Mouse (Mus musculus) right cerebral cortex, adult 2 months (tissue): Measurements from ENCODE around the gene Hnrnpul2.
"Not testable (repeated sequence)": the region's sequence is repeated elsewhere in the genome, so short reads cannot be mapped to it uniquely, and the experiment has no call there.

Experiments
- DNase-seq, 2 experiments: peaks; one replicate each; pipeline ENCODE4 v3.0.0; 2021 to 2022; ENCODE audit warnings: low spot score in 2 of 2

The Hnrnpul2 gene

GRCm38 (mm10) chr19:8818301-8818798 lies 1.5 kb upstream of the Hnrnpul2 start:
- DNase-seq = no peak

DNA sequence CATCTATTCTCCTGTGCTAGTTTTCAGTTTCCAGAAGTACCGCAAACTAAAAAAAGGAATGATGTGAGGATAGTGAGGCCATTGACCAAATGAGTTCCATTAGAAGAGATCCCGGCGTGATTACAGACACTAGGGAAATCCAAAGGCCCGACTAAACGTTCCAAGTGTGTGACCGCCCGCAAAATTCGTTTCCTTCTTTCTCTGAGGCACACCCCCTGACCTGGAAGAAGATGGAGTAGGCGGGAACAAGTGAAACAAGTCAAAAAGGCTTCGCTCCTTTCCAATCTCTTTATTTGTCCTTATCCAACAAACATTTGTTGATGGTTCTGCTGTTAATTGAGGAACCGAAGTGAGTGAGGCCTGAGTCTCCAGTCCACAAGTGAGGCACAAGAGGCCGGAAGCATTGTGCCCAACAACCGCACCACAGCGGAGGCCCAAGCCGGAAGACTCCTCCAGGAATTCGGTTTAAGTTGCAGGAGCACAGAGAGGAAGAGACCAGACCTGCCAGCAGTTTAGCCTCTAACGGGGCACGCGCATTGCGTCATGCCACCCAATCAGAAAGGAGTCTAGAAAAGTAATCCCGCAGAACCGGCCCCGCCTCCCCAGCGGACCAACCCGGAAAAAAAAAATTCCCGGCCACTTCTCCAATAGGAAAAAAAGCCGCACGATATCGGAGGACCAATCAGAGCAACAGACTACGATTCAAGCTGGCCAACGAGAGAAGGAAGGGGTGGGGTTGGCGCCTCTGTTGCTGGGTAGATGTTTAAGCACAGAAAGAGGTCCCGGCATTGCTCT lies 812 bp upstream of the Hnrnpul2 start, which contains the start of gene Ttc9c:
Gene Ttc9c, minus strand, starts transcription at position 533 of the 795 bp plus-strand sequence.
- DNase-seq = peak; percentile 97 to 98

DNA sequence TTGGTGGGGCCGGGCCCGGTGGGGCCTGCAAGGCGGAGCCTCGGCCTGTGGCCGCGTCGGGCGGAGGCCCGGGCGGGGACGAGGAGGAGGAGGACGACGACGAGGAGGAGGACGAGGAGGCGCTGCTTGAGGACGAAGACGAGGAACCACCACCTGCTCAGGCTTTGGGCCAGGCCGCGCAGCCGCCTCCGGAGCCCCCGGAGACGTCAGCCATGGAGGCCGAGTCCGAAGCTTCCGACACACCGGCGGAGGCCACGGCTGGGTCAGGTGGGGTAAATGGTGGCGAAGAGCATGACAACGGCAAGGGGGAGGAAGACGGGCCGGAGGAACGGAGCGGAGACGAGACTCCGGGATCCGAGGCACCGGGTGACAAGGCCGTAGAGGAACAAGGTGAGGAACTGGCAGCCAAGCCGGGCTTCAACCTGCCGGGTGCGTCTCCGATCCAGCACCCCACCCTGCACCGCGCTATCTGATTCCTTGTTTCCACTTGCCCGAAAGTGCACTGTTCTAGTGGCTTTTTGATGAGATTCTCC lies 680 bp downstream of the Hnrnpul2 start:
- DNase-seq = no peak

GRCm38 (mm10) chr19:8821146-8821545 lies 1.3 kb downstream of the Hnrnpul2 start:
- no peak for DNase-seq

GRCm38 (mm10) chr19:8822696-8823095 lies 2.9 kb downstream of the Hnrnpul2 start:
- no peak for DNase-seq

- DNase-seq = no peak
Measured at GRCm38 (mm10) chr19:8829660-8830059, 9.8 kb downstream of the Hnrnpul2 start, which contains the start of gene AC129217.1. TSS of gene AC129217.1 (plus strand) at chr19:8829773.

GRCm38 (mm10) chr19:8830664-8831063 lies 10.9 kb downstream of the Hnrnpul2 start:
- no peak for DNase-seq

DNA sequence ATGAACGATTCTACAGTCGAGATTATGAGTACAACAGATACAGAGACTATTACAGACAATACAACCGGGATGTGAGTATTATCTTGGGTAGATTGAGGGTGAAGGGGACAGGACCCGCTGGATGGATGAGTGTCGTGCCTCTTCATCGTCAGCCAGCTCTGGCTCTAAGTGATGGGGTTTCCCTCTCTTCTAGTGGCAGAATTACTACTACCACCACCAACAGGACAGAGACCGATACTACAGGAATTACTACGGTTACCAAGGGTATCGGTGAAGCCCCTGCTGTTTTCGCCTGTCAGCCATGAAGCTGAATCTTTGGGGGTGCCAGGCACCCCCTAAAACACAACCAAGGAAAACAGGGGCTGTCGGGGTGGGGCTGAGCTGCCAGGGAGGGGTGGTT lies 11.5 kb downstream of the Hnrnpul2 start:
- DNase-seq = no peak

GRCm38 (mm10) chr19:8832971-8833370 lies 13.2 kb downstream of the Hnrnpul2 start:
- no peak for DNase-seq

- DNase-seq = not testable (repeated sequence)
Measured at GRCm38 (mm10) chr19:8836327-8836726, 16.5 kb downstream of the Hnrnpul2 start.

GRCm38 (mm10) chr19:8837251-8837791 lies 17.5 kb downstream of the Hnrnpul2 start, which contains the start of gene Bscl2:
TSS of gene Bscl2 (plus strand) at chr19:8837467.
- DNase-seq = peak; percentile 85 to 92

- DNase-seq = peak in 1 of 2 experiments; percentile 43
Measured at GRCm38 (mm10) chr19:8838041-8838730, 18.4 kb downstream of the Hnrnpul2 start.

DNA sequence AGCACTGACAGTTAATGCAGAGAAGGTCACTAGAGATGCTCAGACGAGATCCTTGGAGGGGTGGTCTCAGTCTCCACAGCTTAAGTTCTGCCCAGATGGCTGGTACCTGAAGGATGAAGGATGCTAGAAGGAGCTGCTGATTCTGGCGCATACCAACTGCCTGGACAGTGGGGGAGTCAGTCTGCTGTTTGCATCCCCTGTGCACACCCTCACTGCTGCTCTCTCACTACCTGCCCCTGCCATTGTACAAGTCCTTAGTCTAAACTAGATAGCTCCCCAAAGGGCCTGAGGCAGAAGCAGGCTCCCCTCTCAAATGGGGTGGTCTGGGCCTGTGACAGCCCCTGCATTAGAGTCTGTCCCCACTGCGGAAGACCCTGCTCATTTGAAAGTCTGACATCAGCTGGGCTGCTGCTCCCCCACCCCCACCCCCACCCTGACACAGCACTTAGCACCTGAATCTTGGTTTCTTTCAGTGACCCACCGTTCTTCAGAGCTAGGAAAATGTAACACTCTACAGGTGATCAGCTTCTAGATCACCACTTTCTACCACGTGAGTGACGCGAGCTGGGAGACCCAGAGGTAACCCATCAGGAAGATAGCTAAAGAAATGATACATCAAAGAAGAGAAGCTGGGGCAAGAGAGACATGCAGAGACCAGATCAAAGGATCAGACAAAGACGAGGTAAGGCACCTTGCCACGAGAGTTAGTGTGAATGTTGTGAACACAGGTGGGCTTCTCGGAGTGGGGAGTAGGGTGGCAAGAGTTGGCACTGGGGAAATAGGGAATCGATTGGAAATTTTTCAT lies 19.5 kb downstream of the Hnrnpul2 start, which contains the start of gene Gng3:
Gene Gng3, minus strand, starts transcription at position 92 of the 805 bp plus-strand sequence.
- DNase-seq = peak; percentile 90

DNA sequence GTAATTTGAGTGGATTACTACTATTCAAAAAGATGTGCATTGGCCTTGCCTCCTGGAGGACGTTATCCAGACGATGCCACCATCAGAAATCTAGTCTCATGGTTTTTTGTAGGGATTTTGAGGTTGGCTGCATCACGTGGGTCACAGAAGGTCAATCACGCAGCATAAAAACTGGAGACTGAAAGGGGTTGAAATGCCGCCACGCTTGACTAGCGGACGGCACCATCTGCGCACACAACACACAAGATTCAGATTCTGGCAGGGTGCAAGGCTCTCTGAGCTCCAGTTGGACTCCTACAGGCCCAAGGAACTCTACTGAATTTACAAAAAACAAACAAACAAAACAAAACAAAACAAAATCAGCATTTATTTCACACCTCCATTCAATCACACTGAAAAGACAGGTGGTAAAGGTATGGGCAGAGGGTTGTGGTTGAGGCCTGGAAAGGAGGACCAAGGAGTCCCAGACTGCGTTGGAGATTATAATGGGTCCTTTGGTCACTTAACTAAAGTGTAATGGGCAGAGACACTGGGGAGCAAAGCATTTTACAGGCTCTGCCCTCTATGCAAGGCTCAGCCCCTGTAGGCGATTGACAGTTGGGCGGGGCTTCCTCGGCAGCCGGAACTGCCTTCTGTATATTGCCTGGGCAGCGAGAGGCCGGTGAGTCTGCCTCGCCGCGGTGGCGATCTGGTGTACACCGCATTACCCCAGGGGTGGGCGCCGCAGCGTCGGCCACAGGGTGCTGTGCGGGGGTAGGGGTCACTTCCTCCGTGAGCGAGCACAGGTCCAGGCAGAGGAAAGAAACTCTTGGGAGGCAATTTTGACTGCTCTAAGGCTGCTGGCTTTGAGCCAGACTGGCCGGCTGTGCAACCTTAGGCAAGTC lies 20.3 kb downstream of the Hnrnpul2 start:
- peak; percentile 78 to 82 for DNase-seq

DNA sequence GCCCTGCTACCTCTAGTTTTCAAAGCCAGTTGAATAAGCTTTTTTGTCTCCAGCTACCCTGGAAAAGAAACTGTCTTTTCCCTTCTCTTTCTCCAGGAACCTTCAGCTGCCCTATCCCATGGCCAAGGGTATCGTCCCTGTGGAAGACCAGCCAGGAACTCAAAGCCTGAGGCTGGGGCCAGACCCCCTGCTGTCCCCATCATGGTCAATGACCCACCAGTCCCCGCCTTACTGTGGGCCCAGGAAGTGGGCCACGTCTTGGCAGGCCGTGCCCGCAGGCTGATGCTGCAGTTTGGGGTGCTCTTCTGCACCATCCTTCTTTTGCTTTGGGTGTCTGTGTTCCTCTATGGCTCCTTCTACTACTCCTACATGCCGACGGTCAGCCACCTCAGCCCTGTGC lies 21.2 kb downstream of the Hnrnpul2 start:
- DNase-seq = no peak

GRCm38 (mm10) chr19:8842961-8843360 lies 23.2 kb downstream of the Hnrnpul2 start:
- no peak for DNase-seq

DNA sequence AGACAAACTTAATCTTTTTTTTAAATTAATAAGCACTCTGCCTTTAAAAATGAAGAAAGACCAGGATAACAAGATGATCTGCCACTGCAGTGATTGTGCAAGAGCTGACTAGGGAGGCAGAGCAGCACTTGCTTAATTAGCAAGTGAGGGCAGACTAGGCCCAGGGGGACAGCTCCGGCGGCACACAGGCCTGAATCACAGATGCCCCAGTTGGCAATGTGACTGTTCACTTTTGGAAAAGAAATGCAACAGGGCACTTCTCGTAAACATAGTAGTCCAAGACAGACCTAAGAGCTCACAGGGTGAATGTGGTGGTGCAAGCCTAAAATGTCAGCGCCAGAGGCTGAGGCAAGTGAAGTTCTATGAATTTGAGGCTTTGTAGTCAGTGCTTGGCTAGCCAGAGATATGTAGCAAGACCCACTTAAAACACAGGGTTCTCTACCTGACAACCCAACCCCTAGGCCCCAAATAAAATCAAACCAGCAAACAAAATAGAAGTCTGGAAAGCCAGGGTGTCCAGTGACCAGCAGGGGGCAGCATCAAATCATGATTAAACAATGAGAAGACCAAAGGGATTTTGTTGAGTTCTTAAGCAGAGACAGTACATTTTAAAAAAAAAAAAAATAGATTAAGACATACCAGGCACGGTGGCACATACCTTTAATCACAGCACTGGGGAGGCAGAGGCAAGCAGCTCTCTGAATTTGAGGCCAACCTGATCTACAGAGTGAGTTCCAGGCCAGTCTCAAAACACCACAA lies 24.7 kb downstream of the Hnrnpul2 start:
- DNase-seq = peak; percentile 85 to 88

- DNase-seq = no peak
Measured at GRCm38 (mm10) chr19:8848356-8848755, 28.5 kb downstream of the Hnrnpul2 start.

- no peak for DNase-seq
Measured at GRCm38 (mm10) chr19:8850402-8850901, 30.6 kb downstream of the Hnrnpul2 start, which contains the start of gene Lrrn4cl. TSS of gene Lrrn4cl (plus strand) at chr19:8850768.
